Mouse (Mus musculus) heart, postnatal 0 days (tissue): ENCODE data around the gene Pard3.

Experiments
- CTCF ChIP-seq: IDR thresholded peaks from 2 replicates; pipeline ENCODE4 v1.5.1; 2016; ENCODE audit warnings: antibody characterized with exemption, control low read depth, low read depth
- EP300 ChIP-seq: IDR thresholded peaks from 2 replicates; pipeline ENCODE4 v1.6.1; 2016; ENCODE audit warnings: antibody characterized with exemption, low read depth

DNA sequence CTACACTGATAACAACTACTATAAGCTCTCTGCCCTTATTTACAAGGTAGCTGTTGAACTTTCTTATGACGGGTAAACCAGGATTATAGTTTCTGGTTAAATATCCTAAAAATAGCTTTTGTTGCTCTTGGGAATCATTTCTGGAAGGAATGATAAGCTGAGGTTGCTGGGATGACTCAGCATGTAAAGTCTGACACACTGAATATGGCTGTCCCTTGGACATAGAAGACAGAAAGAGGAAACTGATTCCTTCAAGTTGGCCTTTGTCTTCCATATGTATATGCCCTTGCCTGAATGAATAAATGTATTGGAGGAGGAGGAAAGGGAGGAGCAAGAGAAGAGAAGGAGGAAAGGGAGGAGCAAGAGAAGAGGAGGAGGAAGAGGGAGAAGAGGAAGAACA lies 254.2 kb downstream of the Pard3 start:
- TF ChIP-seq CTCF (no peak), EP300 (no peak)
